Mouse (Mus musculus) embryonic facial prominence, embryonic 15.5 days (tissue): ENCODE measurements around the gene Krt86. TPM values are rescaled to one million over a fixed set of nuclear protein-coding genes. Genes with fewer than 3 reads are reported as not detected.
"Not testable (repeated sequence)": the region's sequence is repeated elsewhere in the genome, so short reads cannot be mapped to it uniquely, and the experiment has no call there.

Source experiments
- ATAC-seq: fragments of 200-750 bp; cut with Nextera tagmentation; 2 replicates; pipeline ENCODE4 v1.8.0; 2017; ENCODE audit warnings: low read depth, moderate TSS enrichment; ENCODE audit not compliant: insufficient number of reproducible peaks, low FRiP score, low TSS enrichment
- H3K27ac ChIP-seq: fragments of 300-500 bp; sonication (generic); replicated peaks from 2 replicates; pipeline ENCODE4 v1.5.1; 2015; ENCODE audit warnings: mild to moderate bottlenecking, inconsistent platforms
- H3K27me3 ChIP-seq: fragments of 300-500 bp; sonication (generic); 2 replicates; pipeline ENCODE4 v1.6.1; 2015; ENCODE audit warnings: inconsistent platforms
- H3K36me3 ChIP-seq: fragments of 300-500 bp; sonication (generic); 2 replicates; pipeline ENCODE4 v1.6.1; 2015; ENCODE audit warnings: mild to moderate bottlenecking, inconsistent platforms
- H3K4me1 ChIP-seq: fragments of 300-500 bp; sonication (generic); 2 replicates; pipeline ENCODE4 v1.6.1; 2015; ENCODE audit warnings: inconsistent platforms
- H3K4me2 ChIP-seq: fragments of 300-500 bp; sonication (generic); replicated peaks from 2 replicates; pipeline ENCODE4 v1.6.1; 2015; ENCODE audit warnings: mild to moderate bottlenecking, inconsistent platforms
- H3K4me3 ChIP-seq: fragments of 300-500 bp; sonication (generic); replicated peaks from 2 replicates; pipeline ENCODE4 v1.5.1; 2015; ENCODE audit warnings: mild to moderate bottlenecking, inconsistent platforms
- H3K9ac ChIP-seq: fragments of 300-500 bp; sonication (generic); 2 replicates; pipeline ENCODE4 v1.6.1; 2015; ENCODE audit warnings: inconsistent platforms
- H3K9me3 ChIP-seq: fragments of 300-500 bp; sonication (generic); replicated peaks from 2 replicates; pipeline ENCODE4 v1.6.1; 2016; ENCODE audit warnings: inconsistent platforms
- WGBS: fragments of 180-500 bp; shearing (Covaris S2); methylation state at CpG from one replicate; pipeline ENCODE4 v1.1.7; 2015; 5-methylcytosine and 5-hydroxymethylcytosine counted together
- polyA plus RNA-seq: library from polyadenylated mRNA; unstranded; fragments of >200 nt; fragmentation: Nextera tagmentation; extraction: Ambion mirVana; gene quantifications from 2 replicates; pipeline ENCODE4 v1.2.1, GENCODE M21; 2015

The Krt86 gene
- polyA plus RNA-seq, 1 experiment from 2014 or later = 2.1 TPM

- Histone ChIP-seq H3K36me3 (no peaks in the 10 kb centered on the region), H3K4me2 (no peak overlapping the region), H3K27me3 (no peaks in the 10 kb centered on the region), H3K4me1 (no peaks in the 10 kb centered on the region), H3K9ac (no peak overlapping the region), H3K9me3 (no peaks in the 10 kb centered on the region), H3K27ac (no peak overlapping the region), H3K4me3 (no peak overlapping the region)
- ATAC-seq = no peak
- 48% methylated on average over 8 of the region's 8 CpGs for WGBS
Measured at GRCm38 (mm10) chr15:101492718-101493117, 19.4 kb downstream of the Krt86 start.

GRCm38 (mm10) chr15:101493713-101494112 is 20.4 kb downstream of the Krt86 start:
- H3K4me3 ChIP-seq = no peak overlapping the region
- no peaks in the 10 kb centered on the region for H3K9me3 ChIP-seq
- H3K4me1 ChIP-seq = no peaks in the 10 kb centered on the region
- 91% methylated on average over 6 of the region's 6 CpGs for WGBS
- no peak overlapping the region for H3K9ac ChIP-seq
- H3K27me3 ChIP-seq = no peaks in the 10 kb centered on the region
- no peak overlapping the region for H3K27ac ChIP-seq
- no peak for ATAC-seq
- no peaks in the 10 kb centered on the region for H3K36me3 ChIP-seq
- no peak overlapping the region for H3K4me2 ChIP-seq

GRCm38 (mm10) chr15:101494203-101494602 is 20.9 kb downstream of the Krt86 start:
- ATAC-seq = no peak
- H3K36me3 ChIP-seq = no peaks in the 10 kb centered on the region
- H3K27ac ChIP-seq = no peak overlapping the region
- no peak overlapping the region for H3K4me3 ChIP-seq
- H3K27me3 ChIP-seq = no peaks in the 10 kb centered on the region
- H3K9ac ChIP-seq = no peak overlapping the region
- H3K9me3 ChIP-seq = no peaks in the 10 kb centered on the region
- no peaks in the 10 kb centered on the region for H3K4me1 ChIP-seq
- WGBS = 29% methylated on average over 1 of the region's 1 CpGs
- no peak overlapping the region for H3K4me2 ChIP-seq

- Histone ChIP-seq H3K4me2 (no peak overlapping the region), H3K4me1 (no peaks in the 10 kb centered on the region), H3K9me3 (no peaks in the 10 kb centered on the region), H3K27ac (no peak overlapping the region), H3K9ac (no peak overlapping the region), H3K4me3 (no peak overlapping the region), H3K36me3 (no peaks in the 10 kb centered on the region), H3K27me3 (no peaks in the 10 kb centered on the region)
- no peak for ATAC-seq
- 59% methylated on average over 8 of the region's 8 CpGs for WGBS
Measured at GRCm38 (mm10) chr15:101495266-101495665, 22.0 kb downstream of the Krt86 start.

GRCm38 (mm10) chr15:101497181-101497580 is 23.9 kb downstream of the Krt86 start:
- H3K4me2 ChIP-seq = no peak overlapping the region
- H3K27ac ChIP-seq = no peak overlapping the region
- H3K4me1 ChIP-seq = no peaks in the 10 kb centered on the region
- H3K27me3 ChIP-seq = no peaks in the 10 kb centered on the region
- H3K36me3 ChIP-seq = no peaks in the 10 kb centered on the region
- whole genome bisulfite sequencing = 59% methylated on average over 2 of the region's 2 CpGs
- no peak overlapping the region for H3K4me3 ChIP-seq
- no peak overlapping the region for H3K9ac ChIP-seq
- no peaks in the 10 kb centered on the region for H3K9me3 ChIP-seq
- ATAC-seq = no peak

GRCm38 (mm10) chr15:101506896-101507758 is 33.8 kb downstream of the Krt86 start:
- no peaks in the 10 kb centered on the region for H3K27me3 ChIP-seq
- H3K4me2 ChIP-seq = no peak overlapping the region
- H3K36me3 ChIP-seq = no peaks in the 10 kb centered on the region
- H3K27ac ChIP-seq = no peak overlapping the region
- no peaks in the 10 kb centered on the region for H3K4me1 ChIP-seq
- no peaks in the 10 kb centered on the region for H3K9me3 ChIP-seq
- no peak for ATAC-seq
- H3K4me3 ChIP-seq = no peak overlapping the region
- 47% methylated on average over 14 of the region's 14 CpGs for WGBS
- H3K9ac ChIP-seq = no peak overlapping the region

- Histone ChIP-seq H3K27ac (no peak overlapping the region), H3K27me3 (no peaks in the 10 kb centered on the region), H3K9me3 (no peaks in the 10 kb centered on the region), H3K4me2 (no peak overlapping the region), H3K4me1 (no peaks in the 10 kb centered on the region), H3K4me3 (no peak overlapping the region), H3K36me3 (no peaks in the 10 kb centered on the region), H3K9ac (no peak overlapping the region)
- 65% methylated on average over 9 of the region's 9 CpGs for WGBS
- no peak for ATAC-seq
Measured at GRCm38 (mm10) chr15:101508247-101508646, 35.0 kb downstream of the Krt86 start.

- not testable (repeated sequence) for H3K36me3 ChIP-seq, H3K4me1 ChIP-seq, H3K4me3 ChIP-seq, H3K9me3 ChIP-seq, ATAC-seq, H3K9ac ChIP-seq, H3K4me2 ChIP-seq, H3K27me3 ChIP-seq, H3K27ac ChIP-seq
- WGBS = 76% methylated on average over 2 of the region's 2 CpGs
Measured at GRCm38 (mm10) chr15:101517161-101517560, 43.9 kb downstream of the Krt86 start, which contains the start of gene Gm49425. Gene Gm49425, minus strand, starts transcription at chr15:101517261.

GRCm38 (mm10) chr15:101519792-101520191 is 46.5 kb downstream of the Krt86 start:
- Histone ChIP-seq H3K36me3 (no peaks in the 10 kb centered on the region), H3K4me3 (no peak overlapping the region), H3K27ac (no peak overlapping the region), H3K9ac (no peak overlapping the region), H3K4me2 (no peak overlapping the region), H3K9me3 (no peaks in the 10 kb centered on the region), H3K4me1 (no peaks in the 10 kb centered on the region), H3K27me3 (0 out of 2 replicates have a peak, but pooled peaks cover 2% of the 10 kb centered on the region)
- WGBS = 12% methylated on average over 2 of the region's 2 CpGs
- ATAC-seq = no peak

GRCm38 (mm10) chr15:101522556-101523232 is 49.4 kb downstream of the Krt86 start:
- 55% methylated on average over 4 of the region's 4 CpGs for WGBS
- no peaks in the 10 kb centered on the region for H3K36me3 ChIP-seq

More at GRCm38 (mm10) chr15:101522556-101523232, 49.4 kb downstream of the Krt86 start:
- H3K4me1 ChIP-seq = no peaks in the 10 kb centered on the region
- H3K4me2 ChIP-seq = no peak overlapping the region
- H3K27me3 ChIP-seq = 0 out of 2 replicates have a peak, but pooled peaks cover 2% of the 10 kb centered on the region
- H3K27ac ChIP-seq = no peak overlapping the region
- H3K4me3 ChIP-seq = no peak overlapping the region
- no peak overlapping the region for H3K9ac ChIP-seq
- no peaks in the 10 kb centered on the region for H3K9me3 ChIP-seq
- no peak for ATAC-seq
